Mouse (Mus musculus): ENCODE results near the gene Iah1. TPM values are rescaled to one million over a fixed set of nuclear protein-coding genes. Genes with fewer than 3 reads are reported as not detected.

The Iah1 gene
- total and polyA plus RNA-seq, 3 experiments, result 27.8 to 108 (median 49.5) TPM

DNA sequence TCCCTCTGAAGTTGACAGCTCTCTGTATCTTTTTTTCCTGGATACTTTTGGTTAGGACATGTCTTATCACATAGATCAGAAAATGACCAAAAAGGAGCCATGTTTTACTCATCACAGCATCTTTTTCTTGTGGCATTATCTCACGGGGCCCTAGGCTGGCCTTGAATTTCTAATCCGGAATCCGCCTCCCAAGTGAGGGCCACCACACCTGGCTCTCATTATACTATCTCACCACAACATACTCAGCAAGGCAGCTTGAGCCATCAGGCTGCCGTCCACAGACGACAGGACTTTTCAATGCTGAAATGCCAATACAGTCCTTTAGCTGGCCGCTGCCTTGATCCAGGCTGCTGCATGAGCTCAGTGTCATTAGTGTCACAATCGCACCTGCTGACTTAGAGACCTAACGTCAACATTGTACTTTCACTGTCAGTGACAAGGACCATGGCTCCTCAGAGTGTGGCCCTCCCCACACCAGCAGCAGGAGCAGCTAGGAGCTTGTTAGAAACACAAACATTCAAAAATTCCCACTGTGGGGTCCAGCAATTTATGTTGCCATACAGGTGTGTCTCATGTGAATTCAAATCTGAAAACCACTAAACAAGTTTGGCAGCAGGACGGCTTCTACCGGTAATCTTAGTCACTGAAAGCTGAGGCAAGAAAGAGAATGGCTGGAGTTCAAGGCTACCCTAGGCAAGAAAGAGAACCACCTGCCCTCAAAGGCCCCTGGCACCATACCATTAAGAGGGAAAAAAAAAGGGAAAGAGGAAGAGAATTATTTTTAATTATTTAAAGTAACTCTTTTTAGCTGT lies 48.6 kb downstream of the Iah1 start:
- DNase-seq (ENCODE audit: low spot score) (no peak), ATAC-seq (ENCODE audit: extremely low read depth, insufficient number of reproducible peaks, low FRiP score, poor library complexity, severe bottlenecking) (no peak)
- Histone ChIP-seq H3K27me3 (ENCODE audit: insufficient read depth, low read length) (no peaks in the 10 kb centered on the region), H3K4me1 (ENCODE audit: insufficient read depth, low read depth, low read length) (peaks cover 11% of the 10 kb centered on the region), H3K9me3 (replicated peaks) (no peaks in the 10 kb centered on the region), H3K4me3 (ENCODE audit: low read depth, low read length) (no peak overlapping the region), H3K36me3 (replicated peaks) (peaks cover 48% of the 10 kb centered on the region)
- TF ChIP-seq GATA1 (IDR thresholded peaks at IDR 0.05; ENCODE audit: borderline replicate concordance, low read length) (no peak), GATA2 (IDR thresholded peaks at IDR 0.05; ENCODE audit: borderline replicate concordance, low read depth, low read length) (no peak), POLR2AphosphoS5 (IDR thresholded peaks at IDR 0.05; ENCODE audit: insufficient replicate concordance, low read depth, low read length) (no peak), CTCF (IDR thresholded peaks at IDR 0.05; ENCODE audit: low read depth, low read length) (no peak)

DNA sequence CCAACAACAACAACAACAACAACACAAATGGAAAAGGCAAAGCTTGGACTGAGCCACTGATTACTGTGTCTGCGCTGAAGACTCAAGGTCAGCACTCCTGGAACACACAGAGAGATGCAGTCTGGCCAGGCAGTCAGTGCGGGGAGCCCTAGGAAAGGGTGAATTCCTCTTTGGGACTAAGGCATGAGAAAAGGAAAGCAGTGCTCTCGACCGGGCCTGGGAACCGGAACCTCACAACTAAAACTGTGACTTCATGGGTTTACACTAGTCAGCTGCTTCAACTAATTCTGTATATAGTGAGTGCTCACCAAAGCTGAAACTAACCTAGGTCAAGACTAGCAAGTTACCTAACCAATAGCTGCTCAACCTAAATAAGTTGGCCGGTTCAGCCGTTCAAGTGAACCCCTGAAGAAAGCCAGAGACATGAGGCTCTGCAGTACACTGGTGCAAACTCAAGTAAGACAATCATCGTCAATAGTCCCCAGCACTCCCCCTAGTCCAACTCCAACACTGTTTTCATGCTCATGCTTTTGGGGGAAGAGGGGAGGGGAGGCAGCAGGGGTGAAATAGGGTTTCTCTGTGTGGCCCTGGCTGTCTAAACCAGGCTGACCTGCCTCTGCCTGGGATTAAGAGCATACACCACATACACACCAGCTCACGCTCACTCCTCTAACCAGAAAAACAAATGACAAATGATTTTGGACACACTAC lies 52.3 kb downstream of the Iah1 start:
- no peak for DNase-seq (ENCODE audit: low spot score)
- Histone ChIP-seq H3K4me3 (ENCODE audit: low read depth, low read length) (no peak overlapping the region), H3K27me3 (ENCODE audit: insufficient read depth, low read length) (no peaks in the 10 kb centered on the region), H3K36me3 (replicated peaks) (peaks cover 34% of the 10 kb centered on the region), H3K4me1 (ENCODE audit: insufficient read depth, low read depth, low read length) (peaks cover 15% of the 10 kb centered on the region), H3K9me3 (replicated peaks) (no peaks in the 10 kb centered on the region)
- ATAC-seq (ENCODE audit: extremely low read depth, insufficient number of reproducible peaks, low FRiP score, poor library complexity, severe bottlenecking), result no peak
- no peak for TF ChIP-seq GATA1 (IDR thresholded peaks at IDR 0.05; ENCODE audit: borderline replicate concordance, low read length)
- no peak for TF ChIP-seq CTCF (IDR thresholded peaks at IDR 0.05; ENCODE audit: low read depth, low read length)
- TF ChIP-seq GATA2 (IDR thresholded peaks at IDR 0.05; ENCODE audit: borderline replicate concordance, low read depth, low read length), result no peak
- no peak for TF ChIP-seq TAL1 (conservative IDR thresholded peaks at IDR 0.05; ENCODE audit: low read depth, low read length)
- TF ChIP-seq POLR2AphosphoS5 (IDR thresholded peaks at IDR 0.05; ENCODE audit: insufficient replicate concordance, low read depth, low read length), result no peak

DNA sequence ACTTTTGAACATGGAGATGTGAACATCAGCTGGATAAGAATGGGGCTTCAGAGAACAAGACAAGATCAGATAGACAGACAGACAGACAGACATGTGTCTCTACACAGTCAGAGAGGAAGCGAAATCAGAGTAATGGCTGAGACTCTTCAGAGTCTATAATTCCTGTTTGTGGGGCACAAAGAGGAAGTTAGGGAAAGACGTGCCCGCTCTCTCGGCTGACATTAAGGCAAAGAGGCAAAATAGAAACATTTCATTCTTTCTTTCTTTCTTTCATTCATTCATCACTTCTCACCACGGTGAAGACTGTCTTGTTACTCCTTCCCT lies 52.9 kb downstream of the Iah1 start:
- H3K4me1 ChIP-seq (ENCODE audit: insufficient read depth, low read depth, low read length), result peaks cover 15% of the 10 kb centered on the region
- no peak for DNase-seq (ENCODE audit: low spot score)
- H3K9me3 ChIP-seq (replicated peaks), result no peaks in the 10 kb centered on the region
- peaks cover 29% of the 10 kb centered on the region for H3K36me3 ChIP-seq (replicated peaks)
- H3K27me3 ChIP-seq (ENCODE audit: insufficient read depth, low read length), result no peaks in the 10 kb centered on the region
- no peak overlapping the region for H3K4me3 ChIP-seq (ENCODE audit: low read depth, low read length)
- ATAC-seq (ENCODE audit: extremely low read depth, insufficient number of reproducible peaks, low FRiP score, poor library complexity, severe bottlenecking), result no peak
- TF ChIP-seq GATA2 (IDR thresholded peaks at IDR 0.05; ENCODE audit: borderline replicate concordance, low read depth, low read length) (no peak), POLR2AphosphoS5 (IDR thresholded peaks at IDR 0.05; ENCODE audit: insufficient replicate concordance, low read depth, low read length) (no peak), CTCF (IDR thresholded peaks at IDR 0.05; ENCODE audit: low read depth, low read length) (no peak), GATA1 (IDR thresholded peaks at IDR 0.05; ENCODE audit: borderline replicate concordance, low read length) (no peak), TAL1 (conservative IDR thresholded peaks at IDR 0.05; ENCODE audit: low read depth, low read length) (no peak)

DNA sequence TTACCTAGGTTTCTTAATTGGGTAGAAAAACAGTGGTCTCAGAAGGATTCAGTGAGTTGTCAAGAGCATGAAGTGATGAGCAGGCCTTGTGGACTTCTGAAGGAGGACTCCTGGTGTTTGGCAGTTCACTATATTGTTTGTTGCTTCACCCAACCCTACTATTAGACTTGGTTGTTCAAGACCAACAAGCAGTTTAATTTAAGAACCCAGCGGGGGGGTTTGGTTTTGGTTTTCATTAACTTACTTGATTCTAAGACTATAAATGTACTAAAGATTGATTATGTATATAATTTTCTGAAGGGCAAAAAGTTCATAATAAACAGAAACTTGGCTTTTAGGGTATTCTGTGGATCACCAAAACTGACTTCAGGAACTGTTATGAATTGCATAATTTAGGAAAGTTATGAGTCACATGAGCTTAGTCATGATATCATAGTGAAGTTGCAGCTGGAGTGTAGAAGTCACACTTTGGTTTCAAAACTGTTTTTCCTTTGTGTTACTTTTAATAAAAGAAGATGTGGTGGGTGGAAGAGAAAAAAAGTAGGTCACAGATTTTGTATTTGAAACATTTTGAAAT lies 53.9 kb downstream of the Iah1 start:
- no peak overlapping the region for H3K4me3 ChIP-seq (ENCODE audit: low read depth, low read length)
- no peak for ATAC-seq (ENCODE audit: extremely low read depth, insufficient number of reproducible peaks, low FRiP score, poor library complexity, severe bottlenecking)

GRCm38 (mm10) chr12:21373100-21373819 lies 57.1 kb downstream of the Iah1 start, which contains the start of gene Adam17:
Adam17 (minus strand) TSS chr12:21373632.
- Histone ChIP-seq H3K4me3 (ENCODE audit: low read depth, low read length) (peak within 1 kb of the TSS; percentile 83), H3K4me1 (ENCODE audit: insufficient read depth, low read depth, low read length) (peaks cover 31% of the 10 kb centered on the region), H3K27me3 (ENCODE audit: insufficient read depth, low read length) (no peaks in the 10 kb centered on the region), H3K36me3 (replicated peaks) (peaks cover 12% of the 10 kb centered on the region), H3K9me3 (replicated peaks) (no peaks in the 10 kb centered on the region)
- DNase-seq (ENCODE audit: low spot score) (peak; percentile 82), ATAC-seq (ENCODE audit: extremely low read depth, insufficient number of reproducible peaks, low FRiP score, poor library complexity, severe bottlenecking) (peak; percentile 90)
- no peak for TF ChIP-seq POLR2AphosphoS5 (IDR thresholded peaks at IDR 0.05; ENCODE audit: insufficient replicate concordance, low read depth, low read length)
- no peak for TF ChIP-seq GATA1 (IDR thresholded peaks at IDR 0.05; ENCODE audit: borderline replicate concordance, low read length)
- TF ChIP-seq TAL1 (conservative IDR thresholded peaks at IDR 0.05; ENCODE audit: low read depth, low read length), result no peak
- TF ChIP-seq CTCF (IDR thresholded peaks at IDR 0.05; ENCODE audit: low read depth, low read length), result no peak

More for the DNA sequence above, 53.9 kb downstream of the Iah1 start:
- DNase-seq (ENCODE audit: low spot score), result no peak
- no peaks in the 10 kb centered on the region for H3K27me3 ChIP-seq (ENCODE audit: insufficient read depth, low read length)
- peaks cover 15% of the 10 kb centered on the region for H3K4me1 ChIP-seq (ENCODE audit: insufficient read depth, low read depth, low read length)
- TF ChIP-seq TAL1 (conservative IDR thresholded peaks at IDR 0.05; ENCODE audit: low read depth, low read length) (no peak), CTCF (IDR thresholded peaks at IDR 0.05; ENCODE audit: low read depth, low read length) (no peak), POLR2AphosphoS5 (IDR thresholded peaks at IDR 0.05; ENCODE audit: insufficient replicate concordance, low read depth, low read length) (no peak), GATA2 (IDR thresholded peaks at IDR 0.05; ENCODE audit: borderline replicate concordance, low read depth, low read length) (no peak), GATA1 (IDR thresholded peaks at IDR 0.05; ENCODE audit: borderline replicate concordance, low read length) (no peak)
- peaks cover 22% of the 10 kb centered on the region for H3K36me3 ChIP-seq (replicated peaks)
- H3K9me3 ChIP-seq (replicated peaks), result no peaks in the 10 kb centered on the region

Other genes starting within 250 kb of the Iah1 start
- 165 and 172 TPM in 2 replicates for gene Cpsf3, start 31.0 kb upstream of the Iah1 start, total RNA-seq (2014; fragmentation: Nextera tagmentation)
- 109 and 113 TPM in 2 replicates for gene Cpsf3, start 31.0 kb upstream of the Iah1 start, total RNA-seq (2017)
- 7.6 and 10.1 TPM in 2 replicates for gene Cpsf3, start 31.0 kb upstream of the Iah1 start, polyA plus RNA-seq (2012)
- gene Itgb1bp1, start 30.1 kb upstream of the Iah1 start, total RNA-seq (2014; fragmentation: Nextera tagmentation), result 19.8 and 29.5 TPM in 2 replicates
- 42.8 and 43.0 TPM in 2 replicates for gene Itgb1bp1, start 30.1 kb upstream of the Iah1 start, total RNA-seq (2017)
- 15.4 and 17.1 TPM in 2 replicates for gene Itgb1bp1, start 30.1 kb upstream of the Iah1 start, polyA plus RNA-seq (2012)
- 21.1 and 38.2 TPM in 2 replicates for gene Adam17, start 57.2 kb downstream of the Iah1 start, total RNA-seq (2014; fragmentation: Nextera tagmentation)
- 37.7 and 43.1 TPM in 2 replicates for gene Adam17, start 57.2 kb downstream of the Iah1 start, total RNA-seq (2017)
- 20.4 and 22.4 TPM in 2 replicates for gene Adam17, start 57.2 kb downstream of the Iah1 start, polyA plus RNA-seq (2012)
- 157 and 164 TPM in 2 replicates for gene Ywhaq, start 101.2 kb downstream of the Iah1 start, total RNA-seq (2014; fragmentation: Nextera tagmentation)
- 158 and 170 TPM in 2 replicates for gene Ywhaq, start 101.2 kb downstream of the Iah1 start, total RNA-seq (2017)
- gene Ywhaq, start 101.2 kb downstream of the Iah1 start, polyA plus RNA-seq (2012), result 97.6 and 114 TPM in 2 replicates